Mouse (Mus musculus) testis, postnatal 14 days (tissue): ENCODE measurements around the gene Cdpf1.
A peak's percentile ranks its signal among the peaks of the same experiment; 100 is the strongest.
"Not testable (repeated sequence)": the region's sequence is repeated elsewhere in the genome, so short reads cannot be mapped to it uniquely, and the experiment has no call there.

Experiments
- DNase-seq: peaks from one replicate; pipeline ENCODE4 v3.0.0; 2021; ENCODE audit warnings: low spot score

Gene Cdpf1

GRCm38 (mm10) chr15:85808031-85808430 lies 3.5 kb downstream of the Cdpf1 start:
- DNase-seq: no peak

GRCm38 (mm10) chr15:85807404-85807803 lies 4.1 kb downstream of the Cdpf1 start:
- no peak for DNase-seq

DNA sequence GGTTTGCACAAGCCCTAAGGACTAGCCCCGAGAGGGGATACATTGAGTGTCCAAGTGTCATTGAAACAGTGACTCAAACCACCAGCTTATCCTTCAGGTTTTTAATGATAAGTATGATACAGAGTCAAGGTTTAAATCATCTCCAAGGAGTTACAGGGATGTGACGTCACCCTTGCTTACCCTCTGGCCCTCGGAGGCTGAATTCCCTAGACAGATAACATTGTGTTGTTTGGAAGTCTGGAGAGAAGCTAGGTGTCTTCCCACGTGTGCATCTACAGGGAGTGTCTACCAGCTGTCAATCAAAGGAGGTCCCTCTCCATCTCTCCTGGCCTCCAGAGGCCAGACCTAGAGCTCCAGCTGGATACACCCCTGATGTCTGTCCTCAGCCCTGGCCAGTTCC lies 4.6 kb downstream of the Cdpf1 start:
- no peak for DNase-seq

DNA sequence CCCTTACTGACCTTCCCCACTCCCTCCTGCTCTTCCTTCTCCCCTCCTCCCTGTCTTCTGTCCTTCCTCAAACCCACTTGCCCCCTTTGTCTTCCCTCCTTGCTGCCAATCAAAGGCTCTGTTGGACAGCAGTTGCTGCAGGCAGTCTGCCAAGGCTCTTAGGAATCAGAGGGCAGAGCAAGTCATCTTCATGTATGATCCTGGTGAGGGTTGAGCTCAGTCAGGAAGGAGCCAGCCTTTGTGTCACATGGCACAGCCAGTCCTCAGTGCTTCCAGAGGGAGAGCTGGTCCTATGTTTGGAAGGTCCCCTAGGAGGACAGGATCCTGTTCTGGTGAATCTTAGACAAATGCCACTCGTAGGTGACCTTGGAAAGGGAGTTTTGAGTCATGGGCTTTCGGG lies 8.6 kb downstream of the Cdpf1 start:
- DNase-seq: no peak

GRCm38 (mm10) chr15:85798676-85799075 lies 12.8 kb downstream of the Cdpf1 start:
- DNase-seq: no peak

- DNase-seq: no peak
These were observed 16.0 kb downstream of the Cdpf1 start for GRCm38 (mm10) chr15:85795516-85795915.

GRCm38 (mm10) chr15:85792819-85793218 lies 18.7 kb downstream of the Cdpf1 start:
- DNase-seq: no peak

- no peak for DNase-seq
These were observed 20.0 kb downstream of the Cdpf1 start for GRCm38 (mm10) chr15:85791449-85791848.

DNA sequence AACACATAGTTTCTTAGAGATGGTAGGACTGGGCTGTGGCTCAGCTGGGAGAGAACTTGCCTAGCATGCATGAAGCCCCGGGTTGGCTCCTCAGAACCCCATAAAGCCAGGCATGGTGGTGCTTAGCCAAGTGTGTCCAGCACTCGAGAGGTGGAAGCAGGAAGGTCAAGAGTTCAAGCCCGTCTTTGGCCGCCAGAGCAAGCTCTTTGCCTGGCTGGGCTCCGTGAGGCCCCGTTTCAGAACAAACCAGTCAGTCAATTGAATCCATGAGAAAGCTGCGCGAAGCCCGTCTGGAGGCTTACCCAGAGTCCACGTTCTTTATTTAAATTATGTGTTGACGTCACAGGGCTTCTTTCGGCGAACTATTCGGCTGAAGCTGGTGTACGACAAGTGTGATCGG lies 22.9 kb downstream of the Cdpf1 start:
- no peak for DNase-seq

- no peak for DNase-seq
These were observed 23.4 kb downstream of the Cdpf1 start for GRCm38 (mm10) chr15:85788051-85788450.

DNA sequence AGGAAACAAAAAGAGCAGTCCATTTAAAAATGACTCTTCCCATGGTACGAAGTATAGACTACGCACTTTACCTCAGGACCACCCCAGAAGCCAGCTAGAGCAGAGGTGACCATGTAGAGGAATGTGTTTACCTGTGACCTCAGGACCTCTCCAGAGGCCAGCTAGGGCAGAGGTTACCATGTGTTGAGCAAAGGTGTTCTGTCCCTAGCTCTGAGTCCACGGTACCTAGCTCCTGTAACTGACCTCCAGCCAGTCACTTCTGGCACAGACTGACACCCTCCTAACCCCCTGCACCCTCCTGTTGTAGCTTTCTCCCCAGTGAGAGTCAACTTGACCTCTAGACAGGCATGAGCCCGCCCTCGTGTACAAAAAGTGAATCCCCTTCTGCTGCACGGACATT lies 24.0 kb downstream of the Cdpf1 start:
- no peak for DNase-seq

- DNase-seq: no peak
These were observed 24.8 kb downstream of the Cdpf1 start for GRCm38 (mm10) chr15:85786711-85787110.

- no peak for DNase-seq
These were observed 27.2 kb downstream of the Cdpf1 start for GRCm38 (mm10) chr15:85784341-85784740.

GRCm38 (mm10) chr15:85783146-85783545 lies 28.4 kb downstream of the Cdpf1 start:
- no peak for DNase-seq

GRCm38 (mm10) chr15:85778891-85779290 lies 32.6 kb downstream of the Cdpf1 start:
- not testable (repeated sequence) for DNase-seq

DNA sequence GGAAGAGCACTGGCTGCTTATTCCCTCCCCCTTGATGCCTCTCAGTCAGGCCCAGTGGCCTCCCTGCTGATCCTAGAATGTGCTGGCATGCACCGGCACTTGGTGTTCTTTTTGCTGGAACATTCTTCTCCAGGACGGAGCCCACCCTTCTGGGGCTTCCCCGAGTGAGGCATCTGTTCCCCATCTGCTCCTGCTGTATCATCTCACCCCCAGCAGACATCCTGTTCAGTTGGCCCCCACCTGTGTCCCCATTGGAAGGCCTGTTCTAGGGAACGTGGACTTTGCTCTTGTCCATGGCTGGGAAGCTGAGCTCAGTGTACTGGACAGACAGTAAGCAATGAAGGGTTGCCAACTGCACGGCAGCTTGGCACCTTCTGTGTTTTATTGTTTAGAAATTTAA lies 34.7 kb downstream of the Cdpf1 start:
- DNase-seq: peak; percentile 68

DNA sequence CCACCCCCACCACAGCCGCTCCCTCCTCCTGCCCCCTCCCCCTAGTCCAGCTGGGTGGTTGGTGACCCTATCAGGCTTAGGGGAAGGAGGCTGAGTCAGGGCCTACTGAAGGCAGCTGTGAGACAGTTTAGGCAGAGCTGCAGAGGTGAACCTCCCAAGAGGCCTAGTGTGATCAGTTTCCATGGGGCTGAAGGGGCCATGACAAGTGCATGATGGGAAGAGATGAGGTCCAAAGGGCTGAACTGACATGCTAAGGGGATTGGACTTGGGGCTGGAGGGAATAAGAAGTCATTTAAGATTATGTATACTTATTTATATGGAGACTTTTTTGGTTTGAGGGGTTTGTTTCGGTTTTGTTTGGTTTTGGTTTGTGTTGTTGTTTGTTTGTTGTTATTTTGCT lies 35.3 kb downstream of the Cdpf1 start:
- no peak for DNase-seq

- DNase-seq: no peak
These were observed 36.5 kb downstream of the Cdpf1 start for GRCm38 (mm10) chr15:85775001-85775400.

DNA sequence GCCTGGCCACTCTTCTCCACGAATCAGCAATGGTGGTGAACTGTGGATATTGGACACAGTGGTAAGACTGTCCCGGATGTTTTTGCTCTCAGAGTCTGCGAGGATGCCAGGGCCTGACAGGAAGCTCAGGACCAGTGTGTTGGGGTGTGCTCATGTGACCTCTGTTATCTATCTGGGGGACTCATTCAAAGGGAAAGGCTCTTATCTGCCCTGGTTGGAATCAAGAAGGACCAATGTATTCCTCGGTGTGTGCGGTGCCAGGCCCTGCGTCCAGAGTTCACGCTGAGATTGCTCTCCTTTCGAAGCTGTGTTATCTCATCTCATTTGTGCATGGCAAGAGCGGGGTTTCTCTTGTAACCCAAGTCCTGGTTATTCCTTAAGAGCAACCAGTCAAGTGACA lies 37.1 kb downstream of the Cdpf1 start:
- no peak for DNase-seq

GRCm38 (mm10) chr15:85772146-85772740 lies 39.3 kb downstream of the Cdpf1 start:
- no peak for DNase-seq

DNA sequence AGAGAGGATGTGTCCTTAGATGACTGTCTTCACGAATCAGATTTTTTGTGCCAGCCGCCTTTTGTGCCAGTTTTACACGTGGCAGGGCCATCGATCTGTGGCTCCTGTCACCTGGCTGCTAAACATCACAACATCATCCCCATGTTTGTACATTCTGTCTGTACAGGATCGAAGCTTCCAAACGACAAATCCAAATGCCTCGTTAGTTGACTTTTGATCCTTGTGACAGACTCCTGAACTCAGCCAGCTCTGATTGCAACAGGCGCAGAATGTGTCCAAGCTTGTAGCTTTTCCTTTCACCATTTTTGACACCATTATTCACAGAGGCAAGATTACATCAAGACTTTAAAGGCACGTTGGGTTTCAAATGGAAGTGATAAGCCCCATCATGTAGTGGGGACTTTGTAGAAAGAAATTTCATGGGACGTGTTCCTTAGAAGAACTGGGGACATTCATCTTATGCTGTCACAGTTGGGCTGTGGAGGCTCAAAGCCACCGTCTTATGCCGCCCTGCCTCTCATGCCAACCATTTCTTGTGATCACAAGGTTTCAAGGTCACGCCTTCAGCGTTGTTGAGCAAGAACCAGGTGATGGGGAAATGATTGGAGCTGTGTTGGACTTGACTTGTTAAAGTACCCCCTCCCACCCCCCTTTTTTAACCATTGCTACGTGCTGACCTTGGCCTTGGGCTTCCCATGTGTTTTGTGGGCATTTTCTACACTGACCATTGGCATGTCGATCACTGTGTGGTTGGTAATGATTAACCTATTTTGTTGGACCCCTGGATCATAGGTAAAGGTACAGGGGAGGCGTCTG lies 40.0 kb downstream of the Cdpf1 start:
- DNase-seq: no peak

- DNase-seq: no peak
These were observed 42.5 kb downstream of the Cdpf1 start for GRCm38 (mm10) chr15:85768991-85769390.

DNA sequence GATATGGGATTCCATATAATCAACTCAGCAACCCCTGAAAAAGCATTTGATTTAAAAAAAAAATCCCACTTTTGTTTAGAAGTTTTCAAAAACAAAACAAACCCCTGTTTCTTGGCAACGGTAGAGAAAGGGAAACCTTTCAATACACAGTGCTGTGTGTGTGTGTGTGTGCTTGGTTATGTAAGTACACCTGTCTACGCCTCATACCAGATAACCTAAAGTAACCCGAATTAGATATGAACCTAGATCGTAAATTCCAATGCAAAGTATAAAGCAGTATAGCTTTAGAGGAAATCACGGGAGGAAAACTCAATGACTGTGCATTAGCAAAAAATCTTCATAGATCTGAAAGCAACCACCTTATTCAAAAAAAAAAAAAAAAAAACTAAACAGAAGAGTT lies 44.8 kb downstream of the Cdpf1 start:
- DNase-seq: no peak

DNA sequence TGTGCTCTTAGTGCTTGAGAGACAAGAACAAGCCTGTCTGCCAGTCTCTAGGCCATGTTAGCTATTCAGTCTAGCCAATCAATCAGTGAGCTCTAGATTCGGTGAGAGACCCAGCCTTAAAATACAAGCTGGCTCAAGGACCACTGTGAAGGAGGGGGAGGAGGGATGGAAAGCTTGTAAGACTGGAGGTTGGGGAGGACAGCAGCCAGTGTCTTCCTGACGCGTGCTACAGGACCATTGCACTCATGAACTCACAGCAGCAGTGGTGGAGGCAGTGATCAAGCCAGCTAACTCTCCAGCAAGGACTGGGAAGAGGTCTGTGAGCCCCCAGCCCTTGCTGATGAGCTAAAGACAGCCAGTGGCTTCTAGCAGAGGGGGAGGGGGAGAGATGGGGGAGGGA lies 46.5 kb downstream of the Cdpf1 start:
- no peak for DNase-seq
